Mouse (Mus musculus) kidney, embryonic 15.5 days (tissue): Measurements from ENCODE around the gene Tuba1c. TPM values are rescaled to one million over a fixed set of nuclear protein-coding genes. Genes with fewer than 3 reads are reported as not detected.

ENCODE experiments used
- ATAC-seq: fragments of 200-750 bp; cut with Nextera tagmentation; replicated peaks from 2 replicates; pipeline ENCODE4 v1.8.0; 2017; ENCODE audit warnings: moderate TSS enrichment; ENCODE audit not compliant: low FRiP score
- H3K27ac ChIP-seq: fragments of 300-500 bp; sonication (generic); 2 replicates; pipeline ENCODE4 v1.5.1; 2015; ENCODE audit warnings: mild to moderate bottlenecking, inconsistent platforms
- H3K27me3 ChIP-seq: fragments of 300-500 bp; sonication (generic); 2 replicates; pipeline ENCODE4 v1.6.1; 2015; ENCODE audit warnings: inconsistent platforms
- H3K36me3 ChIP-seq: fragments of 300-500 bp; sonication (generic); 2 replicates; pipeline ENCODE4 v1.6.1; 2015; ENCODE audit warnings: inconsistent platforms
- H3K4me1 ChIP-seq: fragments of 300-500 bp; sonication (generic); 2 replicates; pipeline ENCODE4 v1.6.1; 2015; ENCODE audit warnings: inconsistent platforms
- H3K4me2 ChIP-seq: fragments of 300-500 bp; sonication (generic); 2 replicates; pipeline ENCODE4 v1.6.1; 2015; ENCODE audit warnings: moderate library complexity, mild to moderate bottlenecking, inconsistent platforms
- H3K4me3 ChIP-seq: fragments of 300-500 bp; sonication (generic); replicated peaks from 2 replicates; pipeline ENCODE4 v1.5.1; 2015; ENCODE audit warnings: mild to moderate bottlenecking, inconsistent platforms
- H3K9ac ChIP-seq: fragments of 300-500 bp; sonication (generic); 2 replicates; pipeline ENCODE4 v1.6.1; 2015; ENCODE audit warnings: mild to moderate bottlenecking, inconsistent platforms
- H3K9me3 ChIP-seq: fragments of 300-500 bp; sonication (generic); replicated peaks from 2 replicates; pipeline ENCODE4 v1.6.1; 2016; ENCODE audit warnings: inconsistent platforms
- WGBS: fragments of 180-500 bp; shearing (Covaris S2); methylation state at CpG from one replicate; pipeline ENCODE4 v1.1.7; 2015; ENCODE audit warnings: mixed read lengths; 5-methylcytosine and 5-hydroxymethylcytosine counted together
- microRNA-seq: library from miRNA; unstranded; fragments of <30 nt; microRNA quantifications from one replicate; pipeline ENCODE4, GENCODE M21; 2016
- polyA plus RNA-seq: library from polyadenylated mRNA; unstranded; fragments of >200 nt; fragmentation: Nextera tagmentation; extraction: Ambion mirVana; gene quantifications from 2 replicates; pipeline ENCODE4 v1.2.1, GENCODE M21; 2015

Gene Tuba1c
- polyA plus RNA-seq, 1 experiment from 2014 or later: 185 TPM

DNA sequence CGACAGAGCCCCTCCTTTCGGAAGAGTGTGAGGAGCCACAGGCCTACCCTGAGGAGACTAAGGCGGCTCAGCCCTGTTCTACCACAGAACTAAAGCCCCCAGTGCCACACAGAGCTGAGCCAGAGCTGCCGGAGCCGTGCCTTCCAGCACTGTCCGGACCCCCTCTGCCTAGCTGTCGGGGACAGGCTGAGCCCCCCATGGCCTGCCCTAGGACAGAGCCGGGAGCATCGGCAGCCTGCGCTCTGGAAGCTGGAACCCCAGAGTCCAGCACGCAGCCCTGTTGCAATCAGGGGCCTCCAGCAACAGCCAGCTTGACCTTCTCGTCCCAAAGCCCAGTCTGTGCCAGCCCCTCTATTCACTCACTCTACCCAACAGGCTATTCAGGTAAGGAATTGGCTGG, 52.6 kb downstream of the Tuba1c start:
- 92% methylated on average over 12 of the region's 12 CpGs for WGBS
- Histone ChIP-seq H3K36me3 (peaks cover 49% of the 10 kb centered on the region), H3K9me3 (no peaks in the 10 kb centered on the region), H3K27me3 (peaks cover 32% of the 10 kb centered on the region), H3K4me3 (no peak overlapping the region), H3K9ac (no peak overlapping the region), H3K4me2 (no peak overlapping the region), H3K4me1 (peaks cover 28% of the 10 kb centered on the region), H3K27ac (no peak overlapping the region)
- ATAC-seq: no peak

- WGBS: 85% methylated on average over 16 of the region's 16 CpGs
- Histone ChIP-seq H3K9me3 (no peaks in the 10 kb centered on the region), H3K27me3 (peaks cover 38% of the 10 kb centered on the region), H3K4me2 (no peak overlapping the region), H3K4me3 (no peak overlapping the region), H3K9ac (no peak overlapping the region), H3K4me1 (peaks cover 28% of the 10 kb centered on the region), H3K36me3 (peaks cover 43% of the 10 kb centered on the region), H3K27ac (no peak overlapping the region)
- no peak for ATAC-seq
These were observed 53.1 kb downstream of the Tuba1c start for GRCm38 (mm10) chr15:99082840-99083239.

GRCm38 (mm10) chr15:99083258-99083657, 53.6 kb downstream of the Tuba1c start:
- peaks cover 29% of the 10 kb centered on the region for H3K4me1 ChIP-seq
- H3K4me2 ChIP-seq: no peak overlapping the region
- H3K9ac ChIP-seq: no peak overlapping the region
- no peaks in the 10 kb centered on the region for H3K9me3 ChIP-seq
- no peak overlapping the region for H3K4me3 ChIP-seq
- peaks cover 42% of the 10 kb centered on the region for H3K27me3 ChIP-seq
- ATAC-seq: no peak
- no peak overlapping the region for H3K27ac ChIP-seq
- 71% methylated on average over 9 of the region's 9 CpGs for WGBS
- H3K36me3 ChIP-seq: peaks cover 40% of the 10 kb centered on the region

DNA sequence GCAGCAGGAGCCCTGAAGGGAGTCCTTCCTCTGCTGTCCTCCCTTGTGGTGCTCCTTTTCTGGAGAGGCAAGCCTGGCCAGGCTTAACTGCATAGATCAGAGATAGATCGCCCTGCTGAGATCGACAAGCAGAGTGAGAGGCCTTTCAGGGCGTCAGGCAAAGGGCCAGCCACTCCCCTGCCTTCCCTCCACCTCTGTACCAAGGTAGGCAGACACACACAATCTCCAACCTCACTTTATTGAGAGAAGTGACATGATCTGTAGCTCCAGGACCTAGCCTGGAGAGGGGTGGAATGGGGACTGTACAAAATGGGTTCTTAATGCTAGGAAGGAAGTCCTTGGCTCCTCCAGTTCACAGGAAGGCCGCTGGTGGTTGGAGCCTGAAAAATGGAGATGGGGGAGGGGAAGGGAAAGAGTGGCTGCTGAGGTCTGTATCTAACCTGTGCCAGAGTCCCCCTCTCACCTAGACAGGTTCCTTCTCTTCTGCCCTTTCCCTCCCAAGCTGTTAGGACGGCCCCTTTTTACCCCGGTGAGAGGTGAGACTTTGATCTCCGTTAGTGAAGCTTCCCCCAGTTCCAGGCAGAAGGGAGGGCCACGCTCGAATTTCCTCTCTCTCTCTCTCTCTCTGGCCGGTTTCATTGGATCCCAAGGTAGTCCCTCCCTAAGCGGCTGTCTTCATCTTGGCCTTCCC, 54.3 kb downstream of the Tuba1c start:
- peak overlapping the region; percentile 51 for H3K4me2 ChIP-seq
- peaks cover 32% of the 10 kb centered on the region for H3K4me1 ChIP-seq
- H3K27me3 ChIP-seq: peaks cover 49% of the 10 kb centered on the region
- H3K27ac ChIP-seq: peak overlapping the region; percentile 20; the same call in 1 of the 2 replicates
- H3K9me3 ChIP-seq: no peaks in the 10 kb centered on the region
- H3K9ac ChIP-seq: no peak overlapping the region
- peak overlapping the region; percentile 23; the same call in 1 of the 2 replicates for H3K4me3 ChIP-seq
- peaks cover 34% of the 10 kb centered on the region for H3K36me3 ChIP-seq
- ATAC-seq: 0 out of 2 replicates have a peak, but pooled peaks have one; percentile 20
- 12% methylated on average over 11 of the region's 11 CpGs for whole genome bisulfite sequencing

DNA sequence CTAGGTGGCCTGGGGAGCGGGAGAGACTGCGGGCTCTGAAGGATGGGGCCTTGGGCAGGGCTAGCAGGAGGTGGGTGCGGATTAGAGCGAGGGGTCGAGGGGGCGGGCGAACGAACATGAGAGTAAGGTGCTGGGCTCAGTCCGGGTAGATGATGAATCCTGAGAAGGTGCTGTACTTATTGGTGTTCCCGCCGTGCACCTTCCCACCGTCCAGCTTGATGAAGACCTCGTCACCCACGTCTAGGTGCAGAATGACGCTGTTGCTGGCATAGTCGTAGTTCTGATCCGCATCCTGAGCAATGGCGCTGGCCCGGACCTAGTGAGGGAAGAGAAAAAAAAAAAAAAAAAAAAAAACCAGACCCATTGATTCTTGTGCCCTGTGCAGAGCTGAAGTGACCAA, 54.9 kb downstream of the Tuba1c start:
- peaks cover 55% of the 10 kb centered on the region for H3K27me3 ChIP-seq
- H3K4me1 ChIP-seq: peaks cover 37% of the 10 kb centered on the region
- WGBS: 14% methylated on average over 19 of the region's 19 CpGs
- 0 out of 2 replicates have a peak overlapping the region, but pooled peaks have one; percentile 14 for H3K27ac ChIP-seq
- peak overlapping the region; percentile 51 for H3K4me2 ChIP-seq
- H3K9ac ChIP-seq: no peak overlapping the region
- H3K9me3 ChIP-seq: no peaks in the 10 kb centered on the region
- 0 out of 2 replicates have a peak, but pooled peaks have one; percentile 15 for ATAC-seq
- peaks cover 34% of the 10 kb centered on the region for H3K36me3 ChIP-seq
- peak overlapping the region; percentile 23; the same call in 1 of the 2 replicates for H3K4me3 ChIP-seq

GRCm38 (mm10) chr15:99085997-99086396, 56.3 kb downstream of the Tuba1c start:
- Histone ChIP-seq H3K9me3 (no peaks in the 10 kb centered on the region), H3K9ac (no peak overlapping the region), H3K4me3 (no peak overlapping the region), H3K27me3 (peaks cover 69% of the 10 kb centered on the region), H3K4me1 (peaks cover 42% of the 10 kb centered on the region), H3K4me2 (no peak overlapping the region), H3K27ac (no peak overlapping the region), H3K36me3 (peaks cover 22% of the 10 kb centered on the region)
- no peak for ATAC-seq
- WGBS: 80% methylated on average over 4 of the region's 4 CpGs

- ATAC-seq: no peak
- no peak within 1 kb of the TSS for H3K9ac ChIP-seq
- peaks cover 43% of the 10 kb centered on the region for H3K4me1 ChIP-seq
- H3K9me3 ChIP-seq: no peaks in the 10 kb centered on the region
- no peak within 1 kb of the TSS for H3K27ac ChIP-seq
- WGBS: 6% methylated on average over 60 of the region's 60 CpGs
- peaks cover 84% of the 10 kb centered on the region for H3K27me3 ChIP-seq
- peak within 1 kb of the TSS; percentile 60 for H3K4me2 ChIP-seq
- H3K4me3 ChIP-seq: peak within 1 kb of the TSS; percentile 34
- H3K36me3 ChIP-seq: peaks cover 8% of the 10 kb centered on the region
These were observed 57.8 kb downstream of the Tuba1c start, which contains the start of gene C1ql4 for GRCm38 (mm10) chr15:99087253-99088075. Gene C1ql4 (minus strand): TSS chr15:99087817.

Small RNAs within 50 kb of the gene (microRNA-seq; reads per million reads assigned to microRNA genes)
- 1.0 reads per million for gene Mir6960

Other genes with a start within 250 kb of the Tuba1c start
- gene Wnt1, start 240.0 kb upstream of the Tuba1c start, polyA plus RNA-seq: 0.06 TPM in 1 of 2 replicates, not detected in the other
- 2.9 and 3.2 TPM in 2 replicates for gene Ddn, start 220.4 kb upstream of the Tuba1c start, polyA plus RNA-seq
- gene Prkag1, start 198.4 kb upstream of the Tuba1c start, polyA plus RNA-seq: 98.5 and 100 TPM in 2 replicates
- gene Kmt2d, start 158.7 kb upstream of the Tuba1c start, polyA plus RNA-seq: 12.3 and 13.3 TPM in 2 replicates
- 20.0 and 20.5 TPM in 2 replicates for gene Rhebl1, start 135.4 kb upstream of the Tuba1c start, polyA plus RNA-seq
- gene Dhh, start 131.4 kb upstream of the Tuba1c start, polyA plus RNA-seq: 1.4 and 2.0 TPM in 2 replicates
- gene Lmbr1l, start 111.7 kb upstream of the Tuba1c start, polyA plus RNA-seq: 16.4 and 17.6 TPM in 2 replicates
- 1,698 and 1,797 TPM in 2 replicates for gene Tuba1b, start 95.3 kb upstream of the Tuba1c start, polyA plus RNA-seq
- gene Gm49450, start 76.3 kb upstream of the Tuba1c start, polyA plus RNA-seq: not detected in 2 replicates
- 854 and 1,029 TPM in 2 replicates for gene Tuba1a, start 76.2 kb upstream of the Tuba1c start, polyA plus RNA-seq
- gene Prph, start 25.3 kb downstream of the Tuba1c start, polyA plus RNA-seq: 5.9 and 12.6 TPM in 2 replicates
- 33.8 and 39.4 TPM in 2 replicates for gene Troap, start 44.7 kb downstream of the Tuba1c start, polyA plus RNA-seq
- gene C1ql4, start 57.9 kb downstream of the Tuba1c start, polyA plus RNA-seq: 0.72 and 1.1 TPM in 2 replicates
- gene Dnajc22, start 63.3 kb downstream of the Tuba1c start, polyA plus RNA-seq: 8.6 and 8.8 TPM in 2 replicates
- 47.1 and 50.5 TPM in 2 replicates for gene Spats2, start 96.0 kb downstream of the Tuba1c start, polyA plus RNA-seq
- gene Kcnh3, start 195.0 kb downstream of the Tuba1c start, polyA plus RNA-seq: 0.44 and 0.51 TPM in 2 replicates
- gene Mcrs1, start 222.1 kb downstream of the Tuba1c start, polyA plus RNA-seq: 149 and 172 TPM in 2 replicates